Mouse (Mus musculus) gonadal fat pad, adult 2 months (tissue): ENCODE measurements around the gene Adcy1. TPM values are rescaled to one million over a fixed set of nuclear protein-coding genes. Genes with fewer than 3 reads are reported as not detected.
"Not testable (repeated sequence)": the region's sequence is repeated elsewhere in the genome, so short reads cannot be mapped to it uniquely, and the experiment has no call there.

Experiments used
- DNase-seq: peaks from one replicate; pipeline ENCODE4 v3.0.0-alpha.2; 2012; ENCODE audit warnings: low read depth
- polyA plus RNA-seq: library from polyadenylated mRNA; depleted of rRNA; stranded (reverse); fragments of >200 nt; gene quantifications from 2 replicates; pipeline ENCODE4 v1.2.3, GENCODE M21; 2012; rRNA removed

Gene Adcy1
- polyA plus RNA-seq, 1 experiment = 1.0 TPM

GRCm38 (mm10) chr11:7215703-7216102, 152.4 kb downstream of the Adcy1 start:
- DNase-seq = no peak

- not testable (repeated sequence) for DNase-seq
Observed at GRCm38 (mm10) chr11:7221826-7222225, 158.5 kb downstream of the Adcy1 start.

GRCm38 (mm10) chr11:7226200-7226599, 162.9 kb downstream of the Adcy1 start:
- DNase-seq = no peak

- no peak for DNase-seq
Observed at GRCm38 (mm10) chr11:7226810-7227550, 163.7 kb downstream of the Adcy1 start.

- no peak for DNase-seq
Observed at GRCm38 (mm10) chr11:7228107-7228506, 164.8 kb downstream of the Adcy1 start.

Other genes starting within 250 kb of the Adcy1 start
- not detected in 2 replicates for gene Gm11983, start 225.8 kb upstream of the Adcy1 start, polyA plus RNA-seq
- not detected in 2 replicates for gene Gm11985, start 125.1 kb downstream of the Adcy1 start, polyA plus RNA-seq
- gene Igfbp1, start 134.3 kb downstream of the Adcy1 start, polyA plus RNA-seq = 0.36 and 1.3 TPM in 2 replicates
- 26.4 and 31.1 TPM in 2 replicates for gene Igfbp3, start 150.4 kb downstream of the Adcy1 start, polyA plus RNA-seq